Mouse (Mus musculus): ENCODE measurements around the gene Sema4d. TPM values are rescaled to one million over a fixed set of nuclear protein-coding genes. Genes with fewer than 3 reads are reported as not detected.
A peak's percentile ranks its signal among the peaks of the same experiment; 100 is the strongest.

Gene Sema4d
- total RNA-seq, 2 experiments from 2014 or later, result 6.5 to 18.8 TPM

- no peak for ATAC-seq (replicated peaks; ENCODE audit: low FRiP score, poor library complexity, severe bottlenecking)
Measured at GRCm38 (mm10) chr13:51653159-51653558, 140.4 kb downstream of the Sema4d start.

- ATAC-seq (replicated peaks; ENCODE audit: low FRiP score, poor library complexity, severe bottlenecking), result peak; percentile 92
Measured at GRCm38 (mm10) chr13:51651408-51652064, 142.0 kb downstream of the Sema4d start, which contains the start of gene Secisbp2. TSS of gene Secisbp2 (plus strand) at chr13:51651697.

GRCm38 (mm10) chr13:51649740-51650139, 143.8 kb downstream of the Sema4d start:
- no peak for ATAC-seq (replicated peaks; ENCODE audit: low FRiP score, poor library complexity, severe bottlenecking)

- no peak for ATAC-seq (replicated peaks; ENCODE audit: low FRiP score, poor library complexity, severe bottlenecking)
Measured at GRCm38 (mm10) chr13:51648237-51648636, 145.3 kb downstream of the Sema4d start.

GRCm38 (mm10) chr13:51647770-51648169, 145.8 kb downstream of the Sema4d start:
- ATAC-seq (replicated peaks; ENCODE audit: low FRiP score, poor library complexity, severe bottlenecking), result no peak

- ATAC-seq (replicated peaks; ENCODE audit: low FRiP score, poor library complexity, severe bottlenecking), result no peak
Measured at GRCm38 (mm10) chr13:51646362-51647027, 147.1 kb downstream of the Sema4d start.

- ATAC-seq (replicated peaks; ENCODE audit: low FRiP score, poor library complexity, severe bottlenecking), result peak; percentile 61
Measured at GRCm38 (mm10) chr13:51645872-51646271, 147.7 kb downstream of the Sema4d start.

GRCm38 (mm10) chr13:51644829-51645789, 148.4 kb downstream of the Sema4d start, which contains the start of gene Cks2:
TSS of gene Cks2 (plus strand) at chr13:51645232.
- ATAC-seq (replicated peaks; ENCODE audit: low FRiP score, poor library complexity, severe bottlenecking), result peak; percentile 93

GRCm38 (mm10) chr13:51643924-51644828, 149.4 kb downstream of the Sema4d start:
- peak; percentile 18; the same call in 1 of the 2 replicates for ATAC-seq (replicated peaks; ENCODE audit: low FRiP score, poor library complexity, severe bottlenecking)

- no peak for ATAC-seq (replicated peaks; ENCODE audit: low FRiP score, poor library complexity, severe bottlenecking)
Measured at GRCm38 (mm10) chr13:51642171-51642778, 151.3 kb downstream of the Sema4d start.

- no peak for ATAC-seq (replicated peaks; ENCODE audit: low FRiP score, poor library complexity, severe bottlenecking)
Measured at GRCm38 (mm10) chr13:51641424-51641823, 152.1 kb downstream of the Sema4d start.

GRCm38 (mm10) chr13:51638958-51639357, 154.6 kb downstream of the Sema4d start:
- peak; percentile 67 for ATAC-seq (replicated peaks; ENCODE audit: low FRiP score, poor library complexity, severe bottlenecking)

Other genes starting within 250 kb of the Sema4d start
- gene Shc3, start 224.3 kb downstream of the Sema4d start, total RNA-seq (2015; ENCODE audit: low replicate concordance), result not detected in 2 replicates
- gene Shc3, start 224.3 kb downstream of the Sema4d start, total RNA-seq (2017; ENCODE audit: low replicate concordance), result not detected in 2 replicates
- 133 and 189 TPM in 2 replicates for gene Cks2, start 148.5 kb downstream of the Sema4d start, total RNA-seq (2015; ENCODE audit: low replicate concordance)
- 54.9 and 108 TPM in 2 replicates for gene Cks2, start 148.5 kb downstream of the Sema4d start, total RNA-seq (2017; ENCODE audit: low replicate concordance)
- 1.3 and 6.1 TPM in 2 replicates for gene Secisbp2, start 142.1 kb downstream of the Sema4d start, total RNA-seq (2015; ENCODE audit: low replicate concordance)
- 6.4 and 13.8 TPM in 2 replicates for gene Secisbp2, start 142.1 kb downstream of the Sema4d start, total RNA-seq (2017; ENCODE audit: low replicate concordance)
- gene Gadd45g, start 52.9 kb upstream of the Sema4d start, total RNA-seq (2015; ENCODE audit: low replicate concordance), result not detected in 2 replicates
- 1.2 and 4.2 TPM in 2 replicates for gene Gadd45g, start 52.9 kb upstream of the Sema4d start, total RNA-seq (2017; ENCODE audit: low replicate concordance)

Measured in erythroblast, adult 5-6 weeks (primary cell).